Comparison of ENCODE assay signal across 10 mouse cellular contexts in genomic region chr6:140208375-140208774, GRCm38 (mm10).
DNase-seq lines count a peak whose midpoint lies in the region; ATAC-seq and TF ChIP-seq lines count a peak whose summit lies in the region.
"Had no signal": no experiment of that assay in that cellular context is flagged by ENCODE, and none has a peak within 500 bp of the region (broad histone marks: within the 10 kb centered on the region; RNA-seq: fewer than 3 reads in every experiment).

No protein-coding gene starts in this region.

- H3K9ac ChIP-seq in liver, adult 2 months (ENCODE audit: low read depth, low read length), result no peak overlapping the region
- H3K9ac ChIP-seq in liver, embryonic 12.5 days, result no peak overlapping the region
- no peak overlapping the region for H3K9ac ChIP-seq in forebrain, embryonic 14.5 days (ENCODE audit: low read length)
- H3K9ac ChIP-seq in heart, embryonic 11.5 days (ENCODE audit: low read depth, low read length), result no peak overlapping the region

- H3K79me2 ChIP-seq in liver, adult 2 months (ENCODE audit: control insufficient read depth, insufficient read depth, low read length), result no peaks in the 10 kb centered on the region

- DNase-seq in cerebellum, adult 11 months, result peak; percentile 2
- no peak for DNase-seq in cerebellum, adult 18-20 months
- peak; percentile 7 for DNase-seq in liver, adult 2 months (ENCODE audit: extremely low read depth, low read depth, low spot score)
- DNase-seq in kidney, postnatal 4 days, result peak; percentile 44 to 57
- DNase-seq in forebrain, embryonic 14.5 days (ENCODE audit: low spot score), result no peak
- DNase-seq: spleen, adult 18-20 months had no signal

- TF ChIP-seq POLR2A in liver, adult 2 months (IDR thresholded peaks at IDR 0.05; ENCODE audit: extremely low read depth, insufficient read depth, low read length), result no peak
- no peak for TF ChIP-seq POLR2A in small intestine, adult 2 months (IDR thresholded peaks at IDR 0.05; ENCODE audit: low read depth, low read length)

- H3K4me3 ChIP-seq in liver, adult 2 months (ENCODE audit: insufficient read depth, low read depth, low read length), result no peak overlapping the region
- no peak overlapping the region for H3K4me3 ChIP-seq in liver, embryonic 12.5 days
- H3K4me3 ChIP-seq in small intestine, adult 2 months (ENCODE audit: low read depth, low read length), result no peak overlapping the region
- no peak overlapping the region for H3K4me3 ChIP-seq in forebrain, embryonic 14.5 days (ENCODE audit: low read depth, low read length)
- H3K4me3 ChIP-seq in heart, embryonic 11.5 days (ENCODE audit: low read depth, low read length), result no peak overlapping the region

- H3K36me3 ChIP-seq in liver, adult 2 months (ENCODE audit: control insufficient read depth, insufficient read depth, low read length), result no peaks in the 10 kb centered on the region
- H3K36me3 ChIP-seq in liver, embryonic 12.5 days, result no peaks in the 10 kb centered on the region
- no peaks in the 10 kb centered on the region for H3K36me3 ChIP-seq in small intestine, adult 2 months (ENCODE audit: control insufficient read depth, insufficient read depth, low read length)
- no peaks in the 10 kb centered on the region for H3K36me3 ChIP-seq in forebrain, embryonic 14.5 days (ENCODE audit: control insufficient read depth, insufficient read depth, low read length)
- no peaks in the 10 kb centered on the region for H3K36me3 ChIP-seq in heart, embryonic 11.5 days (ENCODE audit: control insufficient read depth, insufficient read depth, low read length)
- H3K36me3 ChIP-seq: G1E had no signal

- H3K27ac ChIP-seq in liver, adult 2 months (replicated peaks; ENCODE audit: insufficient read depth, low read depth, low read length), result no peak overlapping the region
- no peak overlapping the region for H3K27ac ChIP-seq in liver, embryonic 12.5 days
- H3K27ac ChIP-seq in small intestine, adult 2 months (ENCODE audit: insufficient read depth, low read depth, low read length), result peak overlapping the region; percentile 63
- no peak overlapping the region for H3K27ac ChIP-seq in forebrain, embryonic 14.5 days (ENCODE audit: low read depth, low read length)
- no peak overlapping the region for H3K27ac ChIP-seq in heart, embryonic 11.5 days (ENCODE audit: low read depth, low read length)

- H3K27me3 ChIP-seq in liver, adult 2 months (ENCODE audit: control insufficient read depth, insufficient read depth, low read length), result no peaks in the 10 kb centered on the region
- no peaks in the 10 kb centered on the region for H3K27me3 ChIP-seq in liver, embryonic 12.5 days (replicated peaks)
- no peaks in the 10 kb centered on the region for H3K27me3 ChIP-seq in small intestine, adult 2 months (ENCODE audit: control insufficient read depth, insufficient read depth, low read length)
- H3K27me3 ChIP-seq in forebrain, embryonic 14.5 days (replicated peaks; ENCODE audit: control insufficient read depth, insufficient read depth, low read length), result no peaks in the 10 kb centered on the region
- no peaks in the 10 kb centered on the region for H3K27me3 ChIP-seq in heart, embryonic 11.5 days (ENCODE audit: control insufficient read depth, insufficient read depth, low read length)

- no peak overlapping the region for H3K4me2 ChIP-seq in liver, embryonic 12.5 days
- no peak overlapping the region for H3K4me2 ChIP-seq in forebrain, embryonic 14.5 days (ENCODE audit: low read length)
- no peak overlapping the region for H3K4me2 ChIP-seq in heart, embryonic 11.5 days

- WGBS in liver, adult 2 months, result 85% methylated on average over 3 of the region's 3 CpGs
- 58% methylated on average over 3 of the region's 3 CpGs for WGBS in liver, embryonic 12.5 days (ENCODE audit: insufficient replicate concordance)
- WGBS in small intestine, adult 2 months, result 24% methylated on average over 3 of the region's 3 CpGs
- 87% methylated on average over 3 of the region's 3 CpGs for whole genome bisulfite sequencing in forebrain, embryonic 14.5 days
- WGBS in heart, embryonic 11.5 days (ENCODE audit: insufficient replicate concordance), result 88% methylated on average over 3 of the region's 3 CpGs

- TF ChIP-seq CTCF in liver, adult 2 months (IDR thresholded peaks at IDR 0.05; ENCODE audit: low read depth, low read length), result no peak
- no peak for TF ChIP-seq CTCF in small intestine, adult 2 months (IDR thresholded peaks at IDR 0.05; ENCODE audit: extremely low read depth, insufficient read length, insufficient replicate concordance, low read depth, low read length)

- no peak for ATAC-seq in liver, embryonic 12.5 days
- ATAC-seq in forebrain, embryonic 14.5 days, result no peak
- ATAC-seq in heart, embryonic 11.5 days (replicated peaks; ENCODE audit: insufficient number of reproducible peaks, low FRiP score, low TSS enrichment), result no peak

- H3K9me3 ChIP-seq in liver, embryonic 12.5 days (replicated peaks), result peaks cover 8% of the 10 kb centered on the region; the same call in 1 of the 2 replicates
- H3K9me3 ChIP-seq in forebrain, embryonic 14.5 days (replicated peaks; ENCODE audit: control insufficient read depth, low read length), result no peaks in the 10 kb centered on the region
- no peaks in the 10 kb centered on the region; the same call in 1 of the 2 replicates for H3K9me3 ChIP-seq in heart, embryonic 11.5 days (replicated peaks; ENCODE audit: control insufficient read depth, low read length)

- H3K4me1 ChIP-seq in liver, adult 2 months (ENCODE audit: control insufficient read depth, insufficient read depth, low read length), result no peaks in the 10 kb centered on the region
- no peaks in the 10 kb centered on the region for H3K4me1 ChIP-seq in liver, embryonic 12.5 days
- peaks cover 5% of the 10 kb centered on the region; the same call in 1 of the 2 replicates for H3K4me1 ChIP-seq in small intestine, adult 2 months (ENCODE audit: control insufficient read depth, insufficient read depth, insufficient read length, low read length)
- H3K4me1 ChIP-seq in forebrain, embryonic 14.5 days (ENCODE audit: control insufficient read depth, insufficient read depth, low read length), result no peaks in the 10 kb centered on the region
- no peaks in the 10 kb centered on the region for H3K4me1 ChIP-seq in heart, embryonic 11.5 days (ENCODE audit: control insufficient read depth, insufficient read depth, low read length)

Comparison
In these comparisons a context has a peak if more than half of its experiments do, and no peak if none do; other contexts are left out.
1. DNase-seq: peak in cerebellum, adult 11 months (single experiment), liver, adult 2 months (single experiment) and kidney, postnatal 4 days (2 of 2); none in cerebellum, adult 18-20 months (0 of 2) and forebrain, embryonic 14.5 days (single experiment).